Mouse (Mus musculus) CH12.LX (cell line): ENCODE measurements around the gene Xpc. TPM values are rescaled to one million over a fixed set of nuclear protein-coding genes. Genes with fewer than 3 reads are reported as not detected.

Experiments
- DNase-seq: peaks from one replicate; pipeline ENCODE4 v3.0.0-alpha.2; 2013; ENCODE audit errors: extremely low read depth
- H3K27ac ChIP-seq: 2 replicates; pipeline ENCODE4 v1.5.1; 2012; ENCODE audit warnings: low read depth, mild to moderate bottlenecking, control low read depth, moderate library complexity; ENCODE audit not compliant: insufficient read depth
- H3K27me3 ChIP-seq: replicated peaks from 2 replicates; pipeline ENCODE3; 2012; ENCODE audit warnings: inconsistent platforms
- H3K36me3 ChIP-seq, 2 experiments: replicated peaks in 1 of 2; 2 replicates each; pipeline versions ENCODE3 to v1.6.1; 2012; ENCODE audit warnings: inconsistent platforms in 1 of 2, low read length in 1 of 2, mild to moderate bottlenecking in 1 of 2, mixed read lengths in 1 of 2, moderate library complexity in 1 of 2; ENCODE audit not compliant: control insufficient read depth in 1 of 2, insufficient read depth in 1 of 2
- H3K4me1 ChIP-seq, 2 experiments: 2 replicates each; pipeline ENCODE4 v1.6.1; 2012; ENCODE audit warnings: inconsistent platforms in 1 of 2, moderate library complexity in 1 of 2; ENCODE audit not compliant: insufficient read depth in 2 of 2, control insufficient read depth in 1 of 2
- H3K4me2 ChIP-seq: 2 replicates; pipeline ENCODE4 v1.6.1; 2012; ENCODE audit warnings: low read depth, mild to moderate bottlenecking, control low read depth; ENCODE audit not compliant: poor library complexity, insufficient read depth, severe bottlenecking
- H3K4me3 ChIP-seq, 3 experiments: fragments of 150-350 bp in 1 of 3; sonication (generic) in 1 of 3; replicated peaks in 1 of 3; 2 replicates each; pipeline versions ENCODE3 to v1.5.1; 2011 to 2012; ENCODE audit warnings: low read depth in 2 of 3, low read length in 2 of 3, mild to moderate bottlenecking in 2 of 3, moderate library complexity in 2 of 3, control low read depth in 1 of 3, improper control_type of control experiment in 1 of 3, inconsistent platforms in 1 of 3, mixed read lengths in 1 of 3; ENCODE audit not compliant: poor library complexity in 1 of 3
- H3K79me2 ChIP-seq: replicated peaks from 2 replicates; pipeline ENCODE4 v1.6.1; 2012; ENCODE audit warnings: mild to moderate bottlenecking, moderate library complexity; ENCODE audit not compliant: control insufficient read depth, poor library complexity, insufficient read depth, severe bottlenecking; ENCODE audit errors: extremely low read depth
- H3K9ac ChIP-seq: 2 replicates; pipeline ENCODE4 v1.6.1; 2012; ENCODE audit warnings: low read depth, mild to moderate bottlenecking, control low read depth, moderate library complexity; ENCODE audit not compliant: insufficient read depth
- H3K9me3 ChIP-seq: replicated peaks from 2 replicates; pipeline ENCODE3; 2012; ENCODE audit warnings: low read length, inconsistent platforms, mixed read lengths
- BHLHE40 ChIP-seq: IDR thresholded peaks from 2 replicates; pipeline ENCODE4 v1.6.1; 2011; ENCODE audit warnings: mild to moderate bottlenecking, low read depth, low read length, improper control_type of control experiment
- CHD1 ChIP-seq: IDR thresholded peaks from 2 replicates; pipeline ENCODE4 v1.6.1; 2012; ENCODE audit warnings: low read depth, low read length, improper control_type of control experiment, inconsistent platforms
- CHD2 ChIP-seq: IDR thresholded peaks from 2 replicates; pipeline ENCODE4 v1.6.1; 2011; ENCODE audit warnings: low read length, improper control_type of control experiment
- CTCF ChIP-seq, 2 experiments: IDR thresholded peaks in 1 of 2; conservative IDR thresholded peaks in 1 of 2; 2 replicates each; pipeline ENCODE4 v1.5.1; 2011 to 2012; ENCODE audit warnings: low read depth in 2 of 2, low read length in 2 of 2, improper control_type of control experiment in 1 of 2, inconsistent platforms in 1 of 2, mild to moderate bottlenecking in 1 of 2, moderate library complexity in 1 of 2
- ETS1 ChIP-seq: conservative IDR thresholded peaks from 2 replicates; pipeline ENCODE4 v1.6.1; 2012; ENCODE audit warnings: low read depth, mild to moderate bottlenecking, inconsistent platforms, low read length, improper control_type of control experiment, moderate library complexity
- GABPA ChIP-seq: IDR thresholded peaks from 2 replicates; pipeline ENCODE4 v1.6.1; 2012; ENCODE audit warnings: low read depth, low read length, improper control_type of control experiment, inconsistent platforms; ENCODE audit not compliant: insufficient replicate concordance
- HCFC1 ChIP-seq: IDR thresholded peaks from 2 replicates; pipeline ENCODE4 v1.6.1; 2012; ENCODE audit warnings: low read depth, mild to moderate bottlenecking, inconsistent platforms, low read length, improper control_type of control experiment
- IRF4 ChIP-seq: IDR thresholded peaks from 2 replicates; pipeline ENCODE4 v1.6.1; 2014; ENCODE audit warnings: low read depth, mild to moderate bottlenecking, inconsistent platforms, low read length, improper control_type of control experiment
- JUN ChIP-seq: IDR thresholded peaks from 2 replicates; pipeline ENCODE4 v1.6.1; 2011; ENCODE audit warnings: low read depth, mild to moderate bottlenecking, low read length, improper control_type of control experiment, moderate library complexity; ENCODE audit not compliant: insufficient read depth
- JUND ChIP-seq: conservative IDR thresholded peaks from 2 replicates; pipeline ENCODE4 v1.6.1; 2011; ENCODE audit warnings: low read depth, low read length, improper control_type of control experiment
- KAT2A ChIP-seq: IDR thresholded peaks from 2 replicates; pipeline ENCODE4 v1.6.1; 2012; ENCODE audit warnings: low read length, improper control_type of control experiment, inconsistent platforms; ENCODE audit not compliant: insufficient replicate concordance
- MAZ ChIP-seq: IDR thresholded peaks from 2 replicates; pipeline ENCODE4 v1.6.1; 2012; ENCODE audit warnings: low read depth, mild to moderate bottlenecking, inconsistent platforms, low read length, improper control_type of control experiment, moderate library complexity
- MEF2A ChIP-seq: IDR thresholded peaks from 2 replicates; pipeline ENCODE4 v1.6.1; 2014; ENCODE audit warnings: low read depth, mild to moderate bottlenecking, inconsistent platforms, low read length, improper control_type of control experiment, borderline replicate concordance
- MXI1 ChIP-seq: IDR thresholded peaks from 2 replicates; pipeline ENCODE4 v1.6.1; 2011; ENCODE audit warnings: mild to moderate bottlenecking, low read depth, low read length, improper control_type of control experiment
- MYC ChIP-seq: IDR thresholded peaks from 2 replicates; pipeline ENCODE4 v1.6.1; 2011; ENCODE audit warnings: low read depth, mild to moderate bottlenecking, improper control_type of control experiment, low read length
- NELFE ChIP-seq: IDR thresholded peaks from 2 replicates; pipeline ENCODE4 v1.6.1; 2011; ENCODE audit warnings: low read depth, low read length, improper control_type of control experiment
- PAX5 ChIP-seq: IDR thresholded peaks from 2 replicates; pipeline ENCODE4 v1.6.1; 2012; ENCODE audit warnings: low read length, inconsistent platforms, mixed read lengths
- POLR2A ChIP-seq: IDR thresholded peaks from 2 replicates; pipeline ENCODE4 v1.6.1; 2011; ENCODE audit warnings: low read depth, mild to moderate bottlenecking, improper control_type of control experiment, low read length
- POLR2AphosphoS2 ChIP-seq: IDR thresholded peaks from 2 replicates; pipeline ENCODE4 v1.6.1; 2011; ENCODE audit warnings: low read depth, low read length, improper control_type of control experiment
- RAD21 ChIP-seq: IDR thresholded peaks from 2 replicates; pipeline ENCODE4 v1.6.1; 2011; ENCODE audit warnings: low read depth, mild to moderate bottlenecking, low read length, improper control_type of control experiment, moderate library complexity
- RCOR1 ChIP-seq: conservative IDR thresholded peaks from 2 replicates; pipeline ENCODE4 v1.6.1; 2012; ENCODE audit warnings: low read depth, mild to moderate bottlenecking, inconsistent platforms, low read length, improper control_type of control experiment
- SMC3 ChIP-seq: IDR thresholded peaks from 2 replicates; pipeline ENCODE4 v1.6.1; 2011; ENCODE audit warnings: low read depth, low read length, improper control_type of control experiment
- TBP ChIP-seq: conservative IDR thresholded peaks from 2 replicates; pipeline ENCODE4 v1.6.1; 2011; ENCODE audit warnings: low read depth, low read length, improper control_type of control experiment
- TCF12 ChIP-seq: IDR thresholded peaks from 2 replicates; pipeline ENCODE4 v1.6.1; 2014; ENCODE audit warnings: low read depth, mild to moderate bottlenecking, inconsistent platforms, low read length, improper control_type of control experiment
- USF2 ChIP-seq: conservative IDR thresholded peaks from 2 replicates; pipeline ENCODE4 v1.6.1; 2011; ENCODE audit warnings: low read depth, low read length, improper control_type of control experiment
- ZC3H11A ChIP-seq: IDR thresholded peaks from 2 replicates; pipeline ENCODE4 v1.6.1; 2012; ENCODE audit warnings: low read depth, mild to moderate bottlenecking, inconsistent platforms, low read length, improper control_type of control experiment
- ZMIZ1 ChIP-seq: IDR thresholded peaks from 2 replicates; pipeline ENCODE4 v1.6.1; 2012; ENCODE audit warnings: low read depth, mild to moderate bottlenecking, inconsistent platforms, low read length, improper control_type of control experiment
- dilution Hi-C: fragments of 300-500 bp; cut with MboI; formaldehyde crosslinking; loops from 2 replicates; pipeline ENCODE4 v1.14.3; 2020; ENCODE audit warnings: low sequenced_read_pairs; ENCODE audit not compliant: extremely low pct_unique_long_range_greater_than_20kb, extremely low pct_ligation_motif_present
- in situ Hi-C: fragments of 300-500 bp; cut with MboI; formaldehyde crosslinking; loops from 3 replicates; pipeline ENCODE4 v1.14.3; 2019; ENCODE audit warnings: low sequenced_read_pairs, low pct_ligation_motif_present, low pct_unique_long_range_greater_than_20kb, mixed read lengths
- polyA plus RNA-seq: library from polyadenylated mRNA; unstranded; fragments of >175 nt; gene quantifications from 2 replicates; pipeline ENCODE4 v1.2.1, GENCODE M21; 2012; ENCODE audit warnings: low read depth; ENCODE audit not compliant: insufficient read length
- total RNA-seq, 2 experiments: library from RNA; depleted of rRNA; stranded (reverse); fragments of 300-350 nt in 1 of 2; fragments of >200 nt in 1 of 2; gene quantifications; 2 replicates each; pipeline ENCODE4 v1.2.3; 2012 to 2014

Xpc gene
- total and polyA plus RNA-seq, 3 experiments, result 7.8 to 11.7 (median 8.2) TPM

DNA sequence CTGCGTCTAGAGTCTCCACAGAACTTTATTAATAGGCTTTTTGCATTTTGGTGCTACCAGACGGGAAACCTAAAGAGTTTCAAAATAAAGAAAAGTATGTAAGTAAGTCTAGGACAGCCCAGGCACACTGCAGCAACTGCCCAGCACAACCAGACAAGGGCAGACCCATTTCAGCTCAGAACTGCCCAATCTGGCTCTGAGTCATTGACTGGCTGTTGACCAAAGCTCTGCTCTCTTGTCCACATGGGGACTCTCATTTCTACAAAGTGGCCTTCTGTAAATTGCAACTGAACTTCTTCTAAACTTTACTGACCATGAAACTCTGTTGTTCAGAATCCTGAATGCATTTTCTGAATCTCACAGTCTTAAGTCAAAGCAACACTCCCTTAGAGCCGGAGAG is 19.5 kb upstream of the Xpc start:
- Histone ChIP-seq H3K79me2 (no peaks in the 10 kb centered on the region; the same call in 1 of the 2 replicates), H3K27me3 (no peaks in the 10 kb centered on the region), H3K4me2 (no peak overlapping the region), H3K4me3 (no peak overlapping the region), H3K36me3 (no peaks in the 10 kb centered on the region), H3K9me3 (no peaks in the 10 kb centered on the region), H3K27ac (no peak overlapping the region), H3K9ac (no peak overlapping the region), H3K4me1 (no peaks in the 10 kb centered on the region)
- TF ChIP-seq POLR2A (no peak), IRF4 (no peak), HCFC1 (no peak), RAD21 (no peak), JUN (no peak), BHLHE40 (no peak), TCF12 (no peak), ETS1 (no peak), POLR2AphosphoS2 (no peak), CHD2 (no peak), MXI1 (no peak), NELFE (no peak), MEF2A (no peak), CHD1 (no peak), ZMIZ1 (no peak), JUND (no peak), MAZ (no peak)
- in situ Hi-C loops, result loop anchor here (25.0 kb wide), 1 partner anchor 527 kb away; no protein-coding TSS in a partner anchor
- DNase-seq, result no peak
- dilution Hi-C loops, result no loop called here

DNA sequence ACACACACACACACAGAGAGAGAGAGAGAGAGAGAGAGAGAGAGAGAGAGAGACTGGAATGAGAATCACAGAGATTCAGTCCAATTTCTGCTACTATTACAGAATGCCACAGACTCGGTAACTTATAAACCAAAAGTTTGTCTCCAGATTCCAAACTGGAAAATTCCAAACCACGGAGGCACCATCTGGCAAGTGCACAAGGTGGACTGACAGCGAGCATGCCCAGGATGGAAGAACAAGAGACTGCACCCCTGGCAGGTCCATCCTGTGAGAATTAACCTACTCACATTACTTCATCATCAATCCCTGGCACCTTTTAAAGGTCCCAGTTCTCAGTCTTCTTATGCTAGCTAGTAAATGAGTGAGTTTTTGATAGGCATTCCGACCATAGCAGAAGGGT is 18.6 kb upstream of the Xpc start:
- H3K4me1 ChIP-seq, result no peaks in the 10 kb centered on the region
- H3K79me2 ChIP-seq, result no peaks in the 10 kb centered on the region; the same call in 1 of the 2 replicates
- no peak overlapping the region for H3K27ac ChIP-seq
- H3K4me3 ChIP-seq, result no peak overlapping the region
- in situ Hi-C loops (loop anchor here (25.0 kb wide), 1 partner anchor 528 kb away; no protein-coding TSS in a partner anchor), dilution Hi-C loops (no loop called here)
- H3K36me3 ChIP-seq, result peaks cover 0 to 4% of the 10 kb centered on the region in 2 experiments
- H3K27me3 ChIP-seq, result no peaks in the 10 kb centered on the region
- H3K4me2 ChIP-seq, result no peak overlapping the region
- H3K9ac ChIP-seq, result no peak overlapping the region
- DNase-seq, result no peak
- H3K9me3 ChIP-seq, result no peaks in the 10 kb centered on the region
- TF ChIP-seq HCFC1 (no peak), JUND (no peak), IRF4 (no peak), PAX5 (no peak), GABPA (no peak), MYC (no peak), CHD2 (no peak), ETS1 (no peak), TBP (no peak), ZC3H11A (no peak), CTCF (conservative IDR thresholded peaks at IDR 0.05 in 1 of 2, IDR thresholded peaks at IDR 0.05 in 1 of 2; ENCODE audit: low read depth in 2 of 2, low read length in 2 of 2) (no peak), USF2 (no peak), TCF12 (no peak), RCOR1 (no peak), KAT2A (no peak), SMC3 (no peak), POLR2AphosphoS2 (no peak)
